Mouse (Mus musculus): ENCODE results near the gene Tac1.

DNA sequence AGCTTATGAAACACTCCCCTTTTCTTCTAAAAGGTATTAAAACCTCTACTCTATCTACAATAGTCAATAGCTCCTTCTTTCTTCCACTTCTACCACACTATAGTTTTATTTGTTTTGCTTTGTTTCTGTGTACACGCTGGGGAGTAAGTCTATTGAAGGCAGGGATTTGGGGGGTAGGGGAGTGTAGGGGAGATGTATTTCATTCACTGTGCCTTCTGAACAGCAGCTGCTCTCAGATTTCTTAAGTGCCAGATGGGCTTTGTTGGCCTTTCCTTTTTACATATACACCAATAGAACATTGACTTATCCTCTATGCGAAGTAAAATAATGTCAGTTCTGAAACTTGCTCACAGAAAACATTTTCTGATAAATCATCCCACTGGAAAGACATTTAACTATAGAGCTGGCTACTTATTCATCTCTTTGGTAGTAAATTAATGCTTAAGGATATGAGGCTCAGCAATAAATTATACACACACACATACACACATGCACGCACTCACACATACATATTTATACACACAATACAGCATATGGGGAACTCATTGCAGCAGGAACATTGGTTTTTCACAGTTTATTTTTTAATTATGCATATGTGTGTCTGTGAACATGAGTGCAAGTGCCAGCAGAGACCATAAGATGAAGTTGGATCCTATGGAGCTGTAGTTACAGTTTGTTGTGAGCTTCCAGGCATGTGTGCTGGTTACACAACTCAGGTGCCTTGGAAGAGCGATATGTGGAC is 46.8 kb downstream of the Tac1 start:
- TF ChIP-seq TAL1 (IDR thresholded peaks at IDR 0.05; ENCODE audit: low read length) = no peak
- TF ChIP-seq GATA1 (IDR thresholded peaks at IDR 0.05; ENCODE audit: low read length) = no peak

All from erythroblast, embryonic 14.5 days (primary cell).